Mouse (Mus musculus) lung, adult 2 months (tissue): ENCODE results near the gene Tpcn1.

Source experiments
- CTCF ChIP-seq: fragments of 200-500 bp; IDR thresholded peaks from 2 replicates; pipeline ENCODE4 v1.5.1; 2011; ENCODE audit warnings: mild to moderate bottlenecking, low read length, control low read depth; ENCODE audit not compliant: insufficient read depth
- POLR2A ChIP-seq: fragments of 200-500 bp; IDR thresholded peaks from 2 replicates; pipeline ENCODE4 v1.6.1; 2011; ENCODE audit warnings: low read depth, mild to moderate bottlenecking, control low read depth, low read length, borderline replicate concordance; ENCODE audit errors: extremely low read depth

GRCm38 (mm10) chr5:120490679-120491192 is 97.7 kb downstream of the Tpcn1 start:
- no peak for TF ChIP-seq CTCF
- no peak for TF ChIP-seq POLR2A
